Mouse (Mus musculus): ENCODE results near the gene Gm49601. TPM values are rescaled to one million over a fixed set of nuclear protein-coding genes. Genes with fewer than 3 reads are reported as not detected.
A peak's percentile ranks its signal among the peaks of the same experiment; 100 is the strongest.

Gene Gm49601
- polyA plus RNA-seq, 1 experiment from 2014 or later = 1.5 TPM

DNA sequence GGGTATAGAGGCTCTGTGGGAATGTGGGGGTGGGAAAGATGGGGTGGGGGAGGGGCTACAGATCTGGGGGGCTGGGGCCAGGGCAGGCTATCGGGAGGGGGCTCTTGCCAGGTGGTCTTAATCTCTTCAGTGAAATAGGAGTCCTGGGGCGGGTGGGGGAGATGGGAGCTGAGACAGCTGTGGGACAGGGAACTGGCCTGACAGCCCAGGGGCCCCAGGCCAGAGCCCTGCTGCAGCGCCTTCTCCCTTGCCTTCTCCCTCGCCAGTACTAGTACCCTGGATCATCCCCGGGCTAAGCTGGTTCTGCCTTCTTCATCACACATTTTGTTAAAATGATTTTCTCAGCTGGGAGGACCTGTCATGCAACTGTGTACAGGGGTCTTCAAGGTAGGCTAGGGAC lies 30.0 kb downstream of the Gm49601 start:
- H3K27ac ChIP-seq (replicated peaks) = no peak overlapping the region
- H3K9me3 ChIP-seq (ENCODE audit: control insufficient read depth, low read length) = no peaks in the 10 kb centered on the region
- WGBS = 58% methylated on average over 5 of the region's 5 CpGs
- no peak overlapping the region for H3K9ac ChIP-seq (ENCODE audit: low read length)
- peaks cover 5% of the 10 kb centered on the region for H3K4me1 ChIP-seq (replicated peaks; ENCODE audit: control insufficient read depth, insufficient read depth)
- H3K4me3 ChIP-seq (ENCODE audit: low read depth, low read length) = no peak overlapping the region
- no peaks in the 10 kb centered on the region for H3K27me3 ChIP-seq (ENCODE audit: control insufficient read depth, insufficient read depth, low read length)
- H3K36me3 ChIP-seq (ENCODE audit: control insufficient read depth, insufficient read depth, low read length) = no peaks in the 10 kb centered on the region
- no peak for ATAC-seq (ENCODE audit: low FRiP score, low TSS enrichment)
- H3K4me2 ChIP-seq (replicated peaks; ENCODE audit: low read depth) = no peak overlapping the region
- TF ChIP-seq CTCF (IDR thresholded peaks at IDR 0.05; ENCODE audit: low read depth) (no peak), EP300 (optimal IDR thresholded peaks at IDR 0.05) (no peak)
- no peak for DNase-seq (ENCODE audit: low spot score)

GRCm38 (mm10) chr16:18593930-18594329 lies 32.3 kb downstream of the Gm49601 start:
- 76% methylated on average over 2 of the region's 2 CpGs for WGBS
- Histone ChIP-seq H3K27ac (replicated peaks) (no peak overlapping the region), H3K27me3 (ENCODE audit: control insufficient read depth, insufficient read depth, low read length) (peaks cover 12% of the 10 kb centered on the region; the same call in 1 of the 2 replicates), H3K36me3 (ENCODE audit: control insufficient read depth, insufficient read depth, low read length) (no peaks in the 10 kb centered on the region), H3K4me1 (replicated peaks; ENCODE audit: control insufficient read depth, insufficient read depth) (peaks cover 6% of the 10 kb centered on the region), H3K4me3 (ENCODE audit: low read depth, low read length) (no peak overlapping the region), H3K9ac (ENCODE audit: low read length) (no peak overlapping the region), H3K9me3 (ENCODE audit: control insufficient read depth, low read length) (no peaks in the 10 kb centered on the region), H3K4me2 (replicated peaks; ENCODE audit: low read depth) (no peak overlapping the region)
- no peak for TF ChIP-seq EP300 (optimal IDR thresholded peaks at IDR 0.05)
- TF ChIP-seq CTCF (IDR thresholded peaks at IDR 0.05; ENCODE audit: low read depth) = no peak
- ATAC-seq (ENCODE audit: low FRiP score, low TSS enrichment) (no peak), DNase-seq (ENCODE audit: low spot score) (no peak)

- Histone ChIP-seq H3K4me3 (ENCODE audit: low read depth, low read length) (peak overlapping the region; percentile 22), H3K36me3 (ENCODE audit: control insufficient read depth, insufficient read depth, low read length) (no peaks in the 10 kb centered on the region), H3K27me3 (ENCODE audit: control insufficient read depth, insufficient read depth, low read length) (peaks cover 27% of the 10 kb centered on the region), H3K27ac (replicated peaks) (no peak overlapping the region), H3K4me1 (replicated peaks; ENCODE audit: control insufficient read depth, insufficient read depth) (peaks cover 9% of the 10 kb centered on the region), H3K4me2 (replicated peaks; ENCODE audit: low read depth) (peak overlapping the region; percentile 42), H3K9ac (ENCODE audit: low read length) (no peak overlapping the region), H3K9me3 (ENCODE audit: control insufficient read depth, low read length) (no peaks in the 10 kb centered on the region)
- WGBS = 6% methylated on average over 58 of the region's 59 CpGs
- TF ChIP-seq EP300 (optimal IDR thresholded peaks at IDR 0.05) = no peak
- peak; percentile 62 for TF ChIP-seq CTCF (IDR thresholded peaks at IDR 0.05; ENCODE audit: low read depth)
- DNase-seq (ENCODE audit: low spot score) (peak; percentile 31), ATAC-seq (ENCODE audit: low FRiP score, low TSS enrichment) (no peak)
Measured at GRCm38 (mm10) chr16:18591047-18592018, 34.9 kb downstream of the Gm49601 start.

- WGBS = 15% methylated on average over 48 of the region's 48 CpGs
- no peak for ATAC-seq (ENCODE audit: low FRiP score, low TSS enrichment)
- no peak within 1 kb of the TSS for H3K9ac ChIP-seq (ENCODE audit: low read length)
- H3K9me3 ChIP-seq (ENCODE audit: control insufficient read depth, low read length) = no peaks in the 10 kb centered on the region
- peaks cover 39% of the 10 kb centered on the region for H3K27me3 ChIP-seq (ENCODE audit: control insufficient read depth, insufficient read depth, low read length)
- TF ChIP-seq CTCF (IDR thresholded peaks at IDR 0.05; ENCODE audit: low read depth) (peak; percentile 64), EP300 (optimal IDR thresholded peaks at IDR 0.05) (no peak)
- no peaks in the 10 kb centered on the region for H3K36me3 ChIP-seq (ENCODE audit: control insufficient read depth, insufficient read depth, low read length)
- peak within 1 kb of the TSS; percentile 59 for H3K4me2 ChIP-seq (replicated peaks; ENCODE audit: low read depth)
- peaks cover 10% of the 10 kb centered on the region for H3K4me1 ChIP-seq (replicated peaks; ENCODE audit: control insufficient read depth, insufficient read depth)
- H3K27ac ChIP-seq (replicated peaks) = no peak within 1 kb of the TSS
- DNase-seq (ENCODE audit: low spot score) = peak; percentile 62
- peak within 1 kb of the TSS; percentile 35 for H3K4me3 ChIP-seq (ENCODE audit: low read depth, low read length)
Measured at GRCm38 (mm10) chr16:18589804-18590790, 36.1 kb downstream of the Gm49601 start, which contains the start of gene Tbx1. Gene Tbx1 (minus strand): TSS chr16:18590671.

DNA sequence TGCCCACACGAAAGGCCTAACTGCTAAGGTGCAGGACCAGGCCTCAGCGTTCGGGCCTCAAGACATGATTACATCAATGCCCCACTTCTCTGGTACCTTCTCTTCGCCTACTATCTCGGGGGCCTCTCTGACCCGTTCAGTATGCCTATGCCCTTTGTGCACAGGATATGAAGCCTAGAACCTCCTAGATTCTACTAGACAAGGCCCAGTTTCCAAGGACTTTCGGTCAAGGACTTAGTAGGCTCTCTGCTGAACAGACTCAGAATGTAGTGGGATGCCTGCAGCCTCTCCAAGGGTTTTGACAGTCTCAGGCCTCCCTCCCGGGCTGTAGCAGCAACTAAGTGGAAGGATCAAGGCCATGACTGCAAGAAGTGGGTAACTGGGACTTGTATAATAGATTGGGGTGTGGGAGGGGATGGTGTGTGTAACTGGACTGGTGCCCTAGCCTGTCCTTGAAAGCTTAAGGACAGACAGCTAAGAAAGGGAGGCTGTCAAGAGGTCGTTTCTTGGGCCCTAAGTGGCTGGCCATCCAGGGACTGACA lies 37.1 kb downstream of the Gm49601 start:
- H3K36me3 ChIP-seq (ENCODE audit: control insufficient read depth, insufficient read depth, low read length) = no peaks in the 10 kb centered on the region
- H3K27me3 ChIP-seq (ENCODE audit: control insufficient read depth, insufficient read depth, low read length) = peaks cover 43% of the 10 kb centered on the region
- H3K9ac ChIP-seq (ENCODE audit: low read length) = no peak overlapping the region
- TF ChIP-seq EP300 (optimal IDR thresholded peaks at IDR 0.05) = no peak
- TF ChIP-seq CTCF (IDR thresholded peaks at IDR 0.05; ENCODE audit: low read depth) = no peak
- no peaks in the 10 kb centered on the region for H3K9me3 ChIP-seq (ENCODE audit: control insufficient read depth, low read length)
- H3K4me1 ChIP-seq (replicated peaks; ENCODE audit: control insufficient read depth, insufficient read depth) = peaks cover 10% of the 10 kb centered on the region
- no peak overlapping the region for H3K4me2 ChIP-seq (replicated peaks; ENCODE audit: low read depth)
- no peak overlapping the region for H3K4me3 ChIP-seq (ENCODE audit: low read depth, low read length)
- 71% methylated on average over 9 of the region's 9 CpGs for WGBS
- H3K27ac ChIP-seq (replicated peaks) = no peak overlapping the region
- DNase-seq (ENCODE audit: low spot score) (no peak), ATAC-seq (ENCODE audit: low FRiP score, low TSS enrichment) (no peak)
